Mouse (Mus musculus): Measurements from ENCODE around the gene Carf.
"Not testable (repeated sequence)": the region's sequence is repeated elsewhere in the genome, so short reads cannot be mapped to it uniquely, and the experiment has no call there.

Carf gene

DNA sequence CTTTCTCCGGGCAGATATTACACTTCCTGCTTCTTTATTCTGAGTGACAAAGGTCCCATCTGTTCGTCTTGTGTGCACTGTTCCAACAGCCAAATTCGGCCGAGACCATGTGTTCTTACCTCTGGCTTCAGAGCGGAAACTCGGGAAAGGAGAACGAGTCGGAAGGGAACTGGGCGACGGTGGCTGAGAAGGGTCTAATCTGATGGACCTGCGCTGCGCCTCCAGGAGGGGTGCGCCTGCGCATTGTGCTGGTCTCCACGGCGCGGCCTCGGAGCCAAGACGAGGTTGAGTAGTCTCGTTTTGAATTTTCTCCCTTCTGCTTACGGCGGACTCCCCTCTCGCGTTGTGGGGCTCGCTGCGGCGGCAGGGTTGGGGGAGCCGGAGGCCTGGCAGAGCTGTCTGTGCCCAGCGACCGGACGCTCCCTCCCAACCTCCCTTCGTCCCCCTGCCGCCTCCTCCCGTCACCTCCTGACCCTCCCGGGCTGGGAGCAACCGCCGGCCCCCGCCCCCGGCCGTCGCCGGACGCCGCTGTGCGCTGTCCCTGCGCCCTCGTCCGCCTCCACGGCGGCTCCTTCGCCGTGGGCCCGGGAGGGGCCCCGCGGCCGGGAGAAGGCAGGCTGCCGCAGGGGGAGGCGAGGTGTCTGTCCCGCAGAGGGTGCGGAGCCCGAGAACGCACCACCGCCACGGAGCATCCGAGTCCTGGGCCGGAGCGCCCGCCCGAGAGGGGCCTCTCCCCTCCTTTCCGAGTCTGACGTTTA, at the start of gene Carf, which contains the start of gene Wdr12:
Carf (plus strand) TSS at position 224 of the 758 bp plus-strand sequence.
Wdr12 (minus strand) TSS at position 622 of the 758 bp plus-strand sequence.
- peak; percentile 97 to 99 for DNase-seq (ENCODE audit: inconsistent age in 2 of 2, low spot score in 1 of 2)

DNA sequence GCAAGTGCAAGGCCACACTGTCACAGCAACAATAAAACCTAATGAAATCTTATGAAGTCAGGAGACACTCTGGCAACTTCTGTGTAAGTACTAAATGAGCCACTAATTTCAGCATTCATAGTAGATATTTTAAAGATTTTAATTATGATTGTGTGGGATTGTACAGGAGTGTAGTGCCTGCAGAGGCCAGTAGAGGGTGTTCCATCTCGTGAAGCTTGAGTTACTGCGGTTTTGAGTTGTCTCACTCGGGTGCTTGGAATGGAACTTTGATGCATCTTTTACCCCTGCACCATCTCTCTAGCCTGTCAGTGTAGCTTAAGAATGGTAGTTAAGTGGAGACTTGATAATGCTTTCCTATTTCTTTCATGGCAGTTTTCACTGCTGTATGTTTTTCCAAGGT, 43.4 kb upstream of the Carf start:
- peak in 1 of 2 experiments; percentile 27 for DNase-seq (ENCODE audit: inconsistent age in 2 of 2, low spot score in 1 of 2)

DNA sequence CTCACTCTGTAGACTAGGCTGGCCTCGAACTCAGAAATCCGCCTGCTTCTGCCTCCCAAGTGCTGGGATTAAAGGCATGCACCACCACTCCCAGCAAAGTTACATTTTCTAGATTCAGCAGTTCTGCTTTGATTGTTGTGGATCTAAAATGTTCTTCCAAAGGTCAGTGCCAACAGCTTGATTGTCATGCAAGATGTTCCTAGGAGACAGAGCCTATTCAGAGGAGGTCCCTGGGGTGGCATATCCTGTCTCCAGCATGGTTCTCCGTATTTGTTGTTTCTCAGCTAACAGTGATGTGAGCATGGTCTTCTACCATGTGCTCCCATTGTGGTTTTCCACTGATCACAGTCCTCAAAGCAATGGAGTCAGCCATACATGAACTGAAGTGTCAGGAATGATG, 41.7 kb upstream of the Carf start:
- no peak for DNase-seq (ENCODE audit: inconsistent age in 2 of 2, low spot score in 1 of 2)

DNA sequence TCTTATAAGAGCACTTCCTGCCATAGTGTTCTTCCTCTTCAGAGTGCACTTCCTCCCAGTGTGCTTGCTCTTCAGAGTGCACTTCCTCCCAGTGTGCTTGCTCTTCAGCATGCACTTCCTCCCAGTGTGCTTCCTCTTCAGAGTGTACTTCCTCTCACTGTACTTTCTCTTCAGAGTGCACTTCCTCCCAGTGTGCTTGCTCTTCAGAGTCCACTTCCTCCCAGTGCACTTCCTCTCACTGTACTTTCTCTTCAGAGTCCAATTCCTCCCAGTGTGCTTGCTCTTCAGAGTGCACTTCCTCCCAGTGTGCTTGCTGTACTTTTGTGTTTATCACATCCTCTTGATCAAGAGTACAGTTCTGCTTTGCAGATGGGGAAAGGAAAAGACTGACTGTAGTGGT, 27.3 kb upstream of the Carf start:
- not testable (repeated sequence) for DNase-seq (ENCODE audit: inconsistent age in 2 of 2, low spot score in 1 of 2)

DNA sequence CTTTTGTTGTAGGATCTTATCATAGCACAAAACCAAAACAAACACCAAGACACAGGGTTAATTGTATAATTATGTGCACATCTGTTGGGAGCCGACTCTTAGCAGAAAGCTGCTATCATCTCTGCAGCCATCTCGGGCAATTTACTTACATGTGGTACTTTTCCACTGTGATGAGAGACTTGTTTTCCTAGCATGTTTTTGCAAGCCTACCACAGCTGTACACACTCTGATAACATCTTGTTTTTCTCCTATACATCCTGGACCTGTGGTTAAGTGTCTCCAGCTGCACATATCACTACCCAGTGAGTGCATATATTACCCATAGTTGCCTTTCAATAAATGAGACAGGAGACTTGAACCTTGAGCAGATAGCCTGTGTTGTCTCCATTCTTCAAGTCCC, 23.1 kb upstream of the Carf start:
- DNase-seq (ENCODE audit: inconsistent age in 2 of 2, low spot score in 1 of 2) = no peak

DNA sequence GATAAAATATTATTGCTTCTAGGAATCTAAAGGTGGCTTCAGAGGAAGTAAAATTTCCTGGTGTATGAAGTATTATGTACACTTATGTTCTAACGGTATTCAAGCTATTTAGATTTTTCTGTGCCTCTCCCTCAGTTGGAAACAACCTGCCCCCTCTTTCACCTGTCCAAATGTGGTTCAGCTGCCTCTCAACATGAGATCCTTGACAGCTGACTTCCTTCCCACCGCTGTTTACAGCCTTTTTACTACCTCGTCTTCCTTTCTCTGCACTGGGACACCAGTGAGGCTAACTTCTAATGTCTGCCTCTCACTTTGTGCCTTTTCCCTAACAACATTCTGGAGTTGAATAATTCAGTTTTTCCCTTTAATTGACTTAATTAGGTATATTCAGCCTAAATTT, 22.5 kb upstream of the Carf start:
- no peak for DNase-seq (ENCODE audit: inconsistent age in 2 of 2, low spot score in 1 of 2)

DNA sequence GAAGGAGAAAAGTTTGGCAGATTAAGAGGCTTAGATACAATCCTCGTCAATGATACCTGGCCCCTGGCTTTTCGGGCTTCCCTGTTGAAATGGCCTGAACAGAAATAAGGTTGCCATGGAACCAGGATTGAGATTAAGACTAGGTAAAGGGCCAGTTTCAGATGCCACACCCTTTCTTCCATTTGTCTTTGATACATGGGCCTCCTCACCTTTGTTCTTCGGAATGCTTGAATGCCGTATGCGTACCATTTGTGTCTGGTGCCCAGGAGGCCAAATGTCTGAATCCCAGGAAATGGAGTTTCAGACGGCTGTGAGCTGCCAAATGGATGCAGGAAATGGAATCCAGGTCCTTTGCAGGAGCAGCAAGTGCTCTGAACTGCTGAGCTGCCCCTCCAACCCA, 21.6 kb upstream of the Carf start:
- DNase-seq (ENCODE audit: inconsistent age in 2 of 2, low spot score in 1 of 2) = no peak

DNA sequence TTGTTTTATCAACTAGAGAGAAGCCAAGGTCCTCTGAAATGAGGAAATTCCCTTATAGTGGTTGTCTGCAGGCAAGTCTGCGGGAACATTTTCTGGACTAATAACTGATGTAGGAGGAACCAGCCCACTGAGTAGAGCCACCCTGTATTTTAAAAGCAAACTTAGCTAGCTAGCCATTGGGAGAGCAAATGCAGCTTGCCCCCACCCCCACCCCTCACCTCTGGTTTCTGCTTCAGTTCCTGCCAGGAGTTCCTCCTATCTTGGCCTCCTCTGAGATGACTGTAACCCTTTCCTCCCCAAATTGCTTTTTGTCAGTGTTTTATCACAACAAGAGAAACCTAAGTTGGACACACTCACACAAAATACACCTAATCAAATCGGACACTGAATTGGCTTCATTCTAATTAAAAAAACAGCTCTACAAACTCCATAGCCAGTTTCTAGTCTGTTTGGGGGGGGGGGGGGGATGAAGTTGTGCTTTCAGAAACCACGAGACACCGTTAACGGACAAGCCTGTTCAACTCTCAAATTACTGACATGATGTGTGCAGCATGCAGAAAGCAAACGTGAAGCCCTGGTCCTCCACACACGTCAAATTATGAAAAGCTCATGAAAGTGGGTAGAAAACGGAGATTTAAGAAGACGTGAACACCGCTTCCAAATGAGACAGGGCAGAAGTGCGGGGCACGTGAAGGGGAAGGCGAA, 1.3 kb upstream of the Carf start:
- DNase-seq (ENCODE audit: inconsistent age in 2 of 2, low spot score in 1 of 2) = peak; percentile 9 to 43

DNA sequence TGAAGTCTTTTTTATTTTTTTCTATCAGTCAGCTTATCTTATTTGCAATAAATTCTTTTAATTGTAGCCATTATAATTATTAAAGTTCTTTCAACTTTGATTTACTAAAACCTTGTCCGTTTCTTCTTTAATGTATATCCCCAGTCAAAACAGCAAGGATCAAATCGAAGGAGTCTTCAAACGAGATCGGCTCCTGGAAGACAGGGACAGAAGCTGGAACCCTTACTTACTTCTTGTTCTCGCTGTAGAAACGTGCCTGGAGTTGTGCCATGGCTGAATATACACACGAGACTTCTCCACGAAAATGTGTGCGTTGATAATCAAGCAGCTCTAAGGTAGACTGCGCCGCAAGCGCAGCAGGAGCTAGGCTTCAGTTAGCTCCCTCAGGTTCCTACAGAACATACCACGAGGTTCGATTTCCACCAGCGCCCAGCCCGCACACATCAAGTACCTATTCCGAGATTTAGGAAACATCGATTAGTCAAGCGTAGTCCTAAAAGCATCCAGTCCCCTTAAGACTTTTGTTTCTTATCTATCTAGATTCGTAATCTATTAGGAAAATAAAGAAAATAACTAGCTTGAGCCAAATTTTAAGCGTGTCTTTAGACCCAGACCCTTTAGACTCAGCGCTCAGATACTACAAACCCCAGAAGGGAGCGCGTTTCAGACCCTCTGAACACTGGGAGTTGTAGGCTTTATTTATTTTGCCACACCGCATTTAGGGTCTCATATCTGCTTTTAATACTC, 597 bp upstream of the Carf start:
- peak; percentile 70 to 91 for DNase-seq (ENCODE audit: inconsistent age in 2 of 2, low spot score in 1 of 2)

DNA sequence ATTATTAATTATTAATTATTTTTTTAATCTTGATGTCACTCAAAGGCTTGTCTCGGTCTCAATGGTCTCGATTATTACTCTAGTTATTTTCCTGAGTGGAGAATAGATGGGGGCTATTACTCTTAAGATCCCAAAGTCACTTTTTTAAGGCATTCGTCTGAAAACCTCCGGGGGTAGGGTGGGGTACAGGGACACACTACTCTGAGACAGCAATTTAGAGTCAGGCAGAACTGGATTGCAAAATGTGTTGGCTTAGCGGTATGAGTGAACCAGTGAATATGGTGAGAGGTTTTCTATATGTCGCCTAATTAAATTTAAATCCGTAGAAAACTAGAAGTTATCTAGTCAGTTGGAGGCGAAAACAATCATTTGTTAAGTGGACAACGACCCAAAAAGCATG, 792 bp downstream of the Carf start:
- DNase-seq (ENCODE audit: inconsistent age in 2 of 2, low spot score in 1 of 2) = peak; percentile 7 to 59

DNA sequence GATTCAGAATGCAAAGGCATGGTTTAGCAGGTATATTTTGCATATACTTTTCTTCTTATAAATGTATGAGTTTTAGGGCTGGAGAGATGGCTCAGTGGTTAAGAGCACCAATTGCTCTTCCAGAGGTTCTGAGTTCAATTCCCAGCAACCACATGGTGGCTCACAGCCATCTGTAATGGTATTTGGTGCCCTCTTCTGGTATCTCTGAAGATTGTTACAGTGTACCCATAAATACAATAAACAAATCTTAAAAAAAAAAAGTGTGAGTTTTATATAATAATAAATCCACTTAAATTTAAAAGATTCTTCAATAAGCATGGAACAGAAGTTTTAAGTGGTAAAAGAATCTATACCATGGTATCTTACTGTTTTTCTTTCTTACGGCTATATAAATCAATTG, 6.5 kb downstream of the Carf start:
- no peak for DNase-seq (ENCODE audit: inconsistent age in 2 of 2, low spot score in 1 of 2)

DNA sequence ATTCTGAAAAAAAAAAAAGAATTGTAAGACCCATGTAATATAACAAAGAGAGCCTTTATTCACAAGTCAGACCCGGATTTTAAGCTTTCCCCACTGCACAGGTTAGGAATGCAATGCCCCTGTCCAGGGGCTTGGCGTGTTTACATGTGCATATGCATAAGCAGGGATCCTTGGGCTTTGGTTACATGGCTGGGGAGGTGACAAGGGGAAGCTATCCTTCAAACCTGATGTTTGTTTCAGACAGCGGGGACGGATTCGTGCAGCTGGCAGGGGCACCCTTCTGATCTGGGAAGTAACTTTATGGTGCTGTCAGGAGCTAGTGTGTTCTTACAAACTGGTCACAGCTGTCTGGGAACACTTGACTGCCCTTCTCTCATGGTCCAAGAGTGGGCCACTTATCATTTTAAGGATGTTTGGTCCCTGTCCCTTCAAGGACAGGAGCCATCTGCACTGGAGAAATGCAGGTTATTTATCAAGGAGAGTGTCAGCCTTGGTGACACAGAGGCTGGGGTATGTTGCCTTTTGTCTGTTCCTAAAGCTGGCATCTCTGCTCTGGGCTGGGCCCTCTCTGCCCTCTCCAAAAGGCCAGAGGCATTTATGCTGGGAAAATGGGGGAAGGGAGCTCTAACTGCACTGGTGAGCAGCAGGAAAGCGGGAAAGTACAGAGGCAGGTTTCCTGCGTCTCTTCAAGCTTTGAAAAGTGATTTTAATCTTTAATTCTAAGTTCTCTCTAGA, 19.8 kb downstream of the Carf start:
- peak; percentile 26 to 69 for DNase-seq (ENCODE audit: inconsistent age in 2 of 2, low spot score in 1 of 2)

DNA sequence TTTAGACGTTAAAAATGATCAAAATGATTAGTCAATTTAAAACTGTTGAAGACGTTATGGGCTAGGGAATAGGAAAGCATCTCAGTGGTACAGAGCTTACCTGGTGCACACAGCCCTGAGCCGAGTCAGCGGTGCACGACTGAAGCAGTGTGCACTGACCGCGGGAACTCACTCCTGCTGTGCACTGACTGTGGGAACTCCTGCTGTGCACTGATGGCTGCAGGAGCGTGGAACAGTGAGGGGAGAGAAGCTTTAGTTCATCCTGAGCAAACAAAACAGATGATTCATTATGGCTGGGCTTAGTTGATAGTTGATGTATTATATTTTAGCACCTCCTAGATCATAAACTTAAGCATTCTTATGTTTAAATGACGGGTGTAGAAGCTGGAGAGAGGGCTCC, 39.3 kb downstream of the Carf start:
- no peak for DNase-seq (ENCODE audit: inconsistent age in 2 of 2, low spot score in 1 of 2)

DNA sequence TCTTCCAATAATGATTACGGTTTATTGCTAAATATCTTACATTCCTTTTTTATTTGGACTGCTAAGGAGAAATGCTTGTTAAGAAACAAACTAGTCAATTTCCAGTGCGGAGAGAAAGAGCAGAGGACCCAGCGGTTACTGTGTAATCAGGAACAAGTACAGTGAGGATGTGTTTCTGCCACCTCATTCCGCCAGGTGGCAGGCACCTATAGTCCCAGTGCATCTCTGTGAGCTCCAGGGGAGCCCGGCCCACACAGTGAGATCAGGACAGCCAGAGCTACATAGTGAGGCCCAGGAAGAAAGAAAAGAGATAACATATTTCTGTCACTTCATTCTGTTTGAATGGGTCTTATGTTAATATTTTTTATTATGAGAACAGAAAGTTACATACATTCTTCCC, 54.7 kb downstream of the Carf start:
- no peak for DNase-seq (ENCODE audit: inconsistent age in 2 of 2, low spot score in 1 of 2)

DNA sequence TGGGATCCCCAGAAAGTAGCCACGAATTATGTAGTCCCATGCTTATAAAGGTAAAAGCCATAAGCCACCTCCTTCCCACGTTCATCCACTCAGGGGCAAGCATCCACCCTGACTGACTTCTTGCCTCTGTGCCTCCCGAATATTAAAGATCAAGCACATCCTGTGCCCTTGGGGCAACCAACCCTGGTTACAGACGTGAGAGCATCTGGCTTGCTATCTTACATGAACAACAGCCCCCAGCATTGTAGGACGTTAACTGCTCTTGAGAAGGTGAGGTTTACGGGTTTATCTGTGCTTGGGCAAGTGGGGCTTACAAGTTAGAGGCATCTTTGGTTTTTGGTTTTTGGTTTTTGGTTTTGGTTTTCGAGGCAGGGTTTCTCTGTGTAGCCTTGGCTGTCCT, 58.6 kb downstream of the Carf start:
- DNase-seq (ENCODE audit: inconsistent age in 2 of 2, low spot score in 1 of 2) = no peak

DNA sequence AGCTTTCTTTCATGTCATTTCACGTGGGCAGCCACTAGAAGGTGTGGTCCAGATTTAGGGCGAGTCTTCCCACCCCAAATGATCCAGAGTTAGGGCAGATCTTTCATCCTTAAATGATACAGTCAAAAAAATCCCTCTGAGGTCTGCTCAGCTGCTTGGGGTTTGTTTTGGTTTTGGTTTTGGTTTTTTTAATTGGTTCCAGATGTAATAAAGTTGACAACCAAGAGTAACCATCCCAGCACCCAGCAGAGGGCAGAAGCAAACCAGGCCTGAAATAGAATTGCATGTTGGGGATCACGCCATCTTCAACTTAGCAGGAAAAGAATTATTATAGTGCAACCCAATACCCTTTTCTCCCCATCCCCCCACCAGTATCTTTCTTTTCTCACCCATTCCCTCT, 60.4 kb downstream of the Carf start:
- peak; percentile 58 to 89 for DNase-seq (ENCODE audit: inconsistent age in 2 of 2, low spot score in 1 of 2)

DNA sequence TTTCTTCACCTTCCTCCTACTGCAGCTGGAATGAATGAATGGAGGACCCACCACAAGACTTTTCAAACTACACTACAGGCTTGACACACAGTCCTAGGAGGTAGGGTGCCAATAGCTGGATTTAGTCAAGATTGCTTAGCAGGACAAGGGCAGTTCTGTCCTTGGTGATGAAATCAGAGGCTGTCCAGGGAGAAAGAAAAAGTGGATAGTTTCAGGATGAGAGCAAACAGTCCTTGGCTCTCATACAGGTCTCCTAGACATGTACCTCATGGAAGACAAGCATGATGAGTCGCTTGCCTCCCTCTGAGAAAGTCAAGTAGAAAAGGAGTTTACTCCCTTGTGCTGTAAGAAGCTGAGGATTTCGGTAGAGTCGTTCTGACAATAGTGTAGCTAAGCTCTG, 65.6 kb downstream of the Carf start:
- peak; percentile 20 to 71 for DNase-seq (ENCODE audit: inconsistent age in 2 of 2, low spot score in 1 of 2)

DNA sequence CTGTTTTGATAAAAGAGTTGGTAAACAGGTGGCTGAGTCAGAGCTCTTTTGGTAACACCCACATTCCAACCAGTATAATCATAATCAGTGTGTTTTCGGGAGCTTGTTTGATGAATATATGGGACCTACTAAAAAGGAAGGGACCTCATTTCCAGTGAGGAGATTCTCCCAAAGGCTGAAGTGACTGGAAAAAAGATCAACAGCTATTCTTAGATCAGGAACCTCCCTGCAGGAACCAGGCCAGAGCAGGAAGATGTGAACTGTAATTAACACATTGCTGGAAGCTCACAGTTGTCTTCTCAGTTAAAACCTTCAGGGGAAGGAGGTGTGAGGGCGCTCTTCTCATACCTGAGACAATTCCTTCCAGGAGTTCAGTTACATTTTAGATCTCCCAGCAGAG, 71.6 kb downstream of the Carf start:
- peak in 1 of 2 experiments; percentile 63 for DNase-seq (ENCODE audit: inconsistent age in 2 of 2, low spot score in 1 of 2)

DNA sequence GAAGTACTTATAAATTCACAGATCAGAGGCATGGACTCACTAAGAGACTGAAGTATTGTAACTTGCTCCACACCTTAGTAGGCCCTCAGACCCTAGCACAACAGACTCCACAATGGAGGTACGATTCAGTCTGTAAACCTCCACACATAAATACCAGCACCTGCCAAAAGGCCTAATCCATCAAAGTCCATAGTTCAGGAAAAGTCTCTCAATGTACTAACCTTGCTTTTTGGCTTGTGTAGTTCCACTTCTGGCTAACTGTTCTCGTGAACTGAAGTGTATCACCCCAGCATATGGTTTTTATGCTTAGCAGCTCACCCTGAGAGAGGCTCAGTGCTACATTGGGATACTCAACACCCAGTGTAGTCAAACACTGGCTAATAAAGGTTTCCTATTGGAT, 72.2 kb downstream of the Carf start:
- DNase-seq (ENCODE audit: inconsistent age in 2 of 2, low spot score in 1 of 2) = peak in 1 of 2 experiments; percentile 68

DNA sequence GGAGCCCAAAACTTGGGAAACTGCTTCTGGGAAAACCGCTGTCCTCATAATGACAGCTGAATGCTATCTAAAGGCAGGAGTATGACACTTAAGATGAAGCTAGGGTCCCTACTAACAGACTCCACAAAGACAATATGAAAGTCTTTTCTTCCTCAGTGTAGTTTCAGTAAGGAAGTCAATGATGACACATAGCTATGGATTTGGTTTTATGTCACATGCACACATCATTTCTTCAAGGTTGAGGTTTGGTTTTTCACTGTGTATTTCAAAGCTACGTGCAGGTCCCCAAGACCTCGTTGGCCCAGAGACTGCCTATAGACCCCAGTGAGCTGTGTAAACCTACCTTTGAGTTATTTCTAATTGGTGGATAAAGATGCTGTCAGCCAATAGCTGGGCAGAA, 75.1 kb downstream of the Carf start:
- DNase-seq (ENCODE audit: inconsistent age in 2 of 2, low spot score in 1 of 2) = no peak

DNA sequence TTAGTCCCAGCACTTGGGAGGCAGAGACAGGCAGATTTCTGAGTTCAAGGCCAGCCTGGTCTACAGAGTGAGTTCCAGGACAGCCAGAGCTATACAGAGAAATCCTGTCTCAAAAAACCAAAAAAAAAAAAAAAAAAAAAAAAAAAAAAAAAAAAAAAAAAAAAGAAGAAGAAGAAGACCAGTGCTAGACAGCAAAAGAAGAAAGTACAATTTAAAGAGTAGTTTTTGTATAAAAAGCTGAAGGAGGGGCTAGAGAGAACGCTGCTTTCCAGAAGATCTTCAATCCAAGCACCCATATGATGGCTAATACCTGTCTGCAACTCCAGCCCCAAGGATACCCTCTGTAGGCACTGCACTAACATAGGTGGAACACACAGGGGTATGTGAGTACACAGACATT, 79.8 kb downstream of the Carf start:
- not testable (repeated sequence) for DNase-seq (ENCODE audit: inconsistent age in 2 of 2, low spot score in 1 of 2)

Measured in adrenal gland, adult (tissue).